Mouse (Mus musculus) lung, postnatal 0 days (tissue): ENCODE data around the gene Wdfy4. TPM values are rescaled to one million over a fixed set of nuclear protein-coding genes. Genes with fewer than 3 reads are reported as not detected.
A peak's percentile ranks its signal among the peaks of the same experiment; 100 is the strongest.

ENCODE experiments used
- ATAC-seq: fragments of 200-750 bp; cut with Nextera tagmentation; 2 replicates; pipeline ENCODE4 v1.8.0; 2017; ENCODE audit warnings: moderate library complexity
- DNase-seq: peaks from one replicate; pipeline ENCODE4 v3.0.0-alpha.2; 2016; ENCODE audit warnings: low spot score
- H3K27ac ChIP-seq: fragments of 300-500 bp; sonication (generic); 2 replicates; pipeline ENCODE4 v1.5.1; 2014; ENCODE audit warnings: antibody characterized with exemption, mild to moderate bottlenecking, low read length, mixed read lengths
- H3K27me3 ChIP-seq: fragments of 300-500 bp; sonication (generic); replicated peaks from 2 replicates; pipeline ENCODE4 v1.6.1; 2014; ENCODE audit warnings: low read length, mixed read lengths; ENCODE audit not compliant: insufficient read depth
- H3K36me3 ChIP-seq: fragments of 300-500 bp; sonication (generic); 2 replicates; pipeline ENCODE4 v1.6.1; 2014; ENCODE audit warnings: low read length, mixed read lengths; ENCODE audit not compliant: insufficient read depth
- H3K4me1 ChIP-seq: fragments of 300-500 bp; sonication (generic); 2 replicates; pipeline ENCODE4 v1.6.1; 2014; ENCODE audit warnings: antibody characterized with exemption, low read depth, low read length, mixed read lengths; ENCODE audit not compliant: insufficient read depth
- H3K4me2 ChIP-seq: fragments of 300-500 bp; sonication (generic); replicated peaks from 2 replicates; pipeline ENCODE4 v1.6.1; 2014; ENCODE audit warnings: low read depth, mild to moderate bottlenecking, low read length, moderate library complexity, mixed read lengths
- H3K4me3 ChIP-seq: fragments of 300-500 bp; sonication (generic); 2 replicates; pipeline ENCODE4 v1.5.1; 2014; ENCODE audit warnings: low read depth, low read length
- H3K9ac ChIP-seq: fragments of 300-500 bp; sonication (generic); replicated peaks from 2 replicates; pipeline ENCODE4 v1.6.1; 2014; ENCODE audit warnings: low read depth, mild to moderate bottlenecking
- H3K9me3 ChIP-seq: fragments of 300-500 bp; sonication (generic); 2 replicates; pipeline ENCODE4 v1.6.1; 2016; ENCODE audit warnings: low read length, mixed read lengths
- CTCF ChIP-seq: IDR thresholded peaks from 2 replicates; pipeline ENCODE4 v1.5.1; 2016; ENCODE audit warnings: antibody characterized with exemption, mild to moderate bottlenecking
- EP300 ChIP-seq: IDR thresholded peaks from 2 replicates; pipeline ENCODE4 v1.6.1; 2016; ENCODE audit warnings: antibody characterized with exemption, mild to moderate bottlenecking, control low read depth
- WGBS: fragments of 180-500 bp; shearing (Covaris S2); extraction: QIAGEN DNeasy Blood & Tissue Kit; methylation state at CpG from one replicate; pipeline ENCODE4 v1.1.7; 2014; 5-methylcytosine and 5-hydroxymethylcytosine counted together
- polyA plus RNA-seq: library from polyadenylated mRNA; unstranded; fragments of >200 nt; fragmentation: Nextera tagmentation; extraction: Ambion mirVana; gene quantifications from 2 replicates; pipeline ENCODE4 v1.2.1, GENCODE M21; 2015

Gene Wdfy4
- polyA plus RNA-seq, 1 experiment from 2014 or later = 0.98 TPM

DNA sequence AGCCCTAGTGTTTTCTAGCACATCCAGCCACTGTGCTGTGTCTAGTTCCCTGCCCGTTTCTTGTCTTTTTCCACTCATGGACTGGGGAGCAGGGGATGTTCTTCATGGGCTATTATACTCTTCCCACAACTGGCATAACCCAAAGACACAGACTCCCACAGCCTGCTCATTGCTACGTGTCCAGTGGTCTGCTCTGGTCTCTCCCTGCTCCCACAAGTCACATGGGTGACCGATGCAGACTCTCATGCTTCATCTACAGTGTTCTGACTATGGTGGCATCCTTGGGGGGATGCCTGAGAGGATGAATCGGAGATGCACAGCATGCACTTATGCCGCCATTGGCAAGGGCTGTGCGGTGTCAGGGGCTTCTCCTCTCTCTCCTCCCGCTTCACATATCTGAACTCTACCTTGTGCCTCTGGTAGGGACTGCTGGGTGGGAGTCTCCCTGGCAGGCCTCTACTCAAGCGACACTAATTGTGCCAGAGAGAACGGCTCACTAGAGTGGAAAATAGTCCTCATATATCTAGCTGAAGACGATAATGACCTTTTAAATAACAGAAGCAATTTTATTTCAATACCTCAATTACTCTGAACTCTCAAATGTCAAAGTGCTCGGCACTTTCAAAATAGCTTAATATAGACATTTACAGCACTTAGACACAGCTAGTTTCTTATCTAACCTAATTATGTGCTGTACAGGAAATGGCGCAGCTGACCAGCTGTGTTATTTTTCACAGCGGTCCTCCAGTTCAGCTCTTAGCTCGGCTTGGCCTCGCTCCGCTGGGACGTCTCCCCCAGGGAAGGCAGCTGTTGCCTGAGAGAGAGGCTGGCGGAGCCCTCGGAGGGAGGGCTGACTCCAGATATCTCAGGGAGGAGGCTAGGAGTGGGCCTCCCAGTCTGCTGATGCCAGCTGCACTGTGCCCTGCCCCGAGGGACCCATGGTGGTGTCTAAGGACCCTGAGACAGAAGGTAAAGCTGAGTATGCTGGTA, 234.7 kb downstream of the Wdfy4 start:
- peak overlapping the region; percentile 58 for H3K27ac ChIP-seq
- WGBS = 40% methylated on average over 20 of the region's 20 CpGs
- peak; percentile 89 for DNase-seq

DNA sequence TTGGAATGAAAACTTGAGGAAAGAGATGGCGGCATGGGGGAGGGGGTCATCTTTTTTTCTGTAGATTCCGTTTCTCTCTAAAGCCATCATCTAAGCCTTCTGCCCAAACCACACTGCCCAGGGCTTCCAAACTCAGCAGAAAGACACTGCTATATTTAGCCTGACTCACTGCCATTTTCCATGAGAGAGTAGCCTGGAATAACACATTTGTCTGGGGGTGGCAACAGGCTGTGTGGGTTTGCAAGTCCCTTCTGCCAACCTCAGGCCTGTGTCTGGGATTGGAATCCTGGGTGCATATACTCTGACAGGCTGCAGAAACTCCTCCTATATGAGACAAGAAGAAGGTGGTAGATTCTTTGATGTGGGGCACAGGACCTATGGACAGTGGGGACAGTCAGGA, 237.8 kb downstream of the Wdfy4 start:
- no peak overlapping the region for H3K27ac ChIP-seq
- no peak overlapping the region for H3K9ac ChIP-seq
- 90% methylated on average over 2 of the region's 2 CpGs for WGBS
- H3K27me3 ChIP-seq = no peaks in the 10 kb centered on the region
- DNase-seq (no peak), ATAC-seq (no peak)
- no peak for TF ChIP-seq CTCF
- no peak for TF ChIP-seq EP300
- H3K4me1 ChIP-seq = no peaks in the 10 kb centered on the region
- H3K4me2 ChIP-seq = no peak overlapping the region
- H3K4me3 ChIP-seq = no peak overlapping the region
- H3K9me3 ChIP-seq = no peaks in the 10 kb centered on the region
- H3K36me3 ChIP-seq = no peaks in the 10 kb centered on the region

More for the DNA sequence above, 234.7 kb downstream of the Wdfy4 start:
- H3K9me3 ChIP-seq = no peaks in the 10 kb centered on the region
- TF ChIP-seq EP300 (peak; percentile 66; the same call in 1 of the 2 replicates), CTCF (no peak)
- no peak overlapping the region for H3K9ac ChIP-seq
- no peaks in the 10 kb centered on the region for H3K36me3 ChIP-seq
- peak; percentile 91 for ATAC-seq
- no peaks in the 10 kb centered on the region for H3K27me3 ChIP-seq
- no peak overlapping the region for H3K4me2 ChIP-seq
- no peak overlapping the region for H3K4me3 ChIP-seq
- no peaks in the 10 kb centered on the region for H3K4me1 ChIP-seq

DNA sequence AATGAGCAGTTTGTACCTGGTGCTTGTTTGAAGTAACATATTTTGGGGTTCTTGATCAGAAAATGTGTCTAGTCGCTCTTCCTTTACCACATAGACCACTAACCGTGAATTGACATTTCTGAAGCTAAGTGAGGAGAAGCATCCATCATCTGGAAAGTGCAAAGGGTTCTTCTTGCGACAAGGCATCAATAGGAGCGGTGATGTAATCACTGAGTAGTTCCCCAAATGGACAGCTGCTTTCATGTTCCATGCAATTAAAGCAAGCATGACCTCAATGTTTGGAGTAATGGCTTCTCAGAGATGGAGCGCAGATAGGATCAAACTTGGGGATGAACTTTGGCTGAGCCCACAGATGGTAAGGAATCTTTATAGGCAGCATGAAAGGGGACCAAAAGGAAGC, 246.1 kb downstream of the Wdfy4 start:
- Histone ChIP-seq H3K9me3 (no peaks in the 10 kb centered on the region), H3K4me3 (no peak overlapping the region), H3K4me1 (no peaks in the 10 kb centered on the region), H3K4me2 (no peak overlapping the region), H3K27ac (no peak overlapping the region), H3K27me3 (no peaks in the 10 kb centered on the region), H3K9ac (no peak overlapping the region), H3K36me3 (no peaks in the 10 kb centered on the region)
- 60% methylated on average over 5 of the region's 5 CpGs for WGBS
- TF ChIP-seq EP300 = no peak
- DNase-seq (peak; percentile 28), ATAC-seq (no peak)

DNA sequence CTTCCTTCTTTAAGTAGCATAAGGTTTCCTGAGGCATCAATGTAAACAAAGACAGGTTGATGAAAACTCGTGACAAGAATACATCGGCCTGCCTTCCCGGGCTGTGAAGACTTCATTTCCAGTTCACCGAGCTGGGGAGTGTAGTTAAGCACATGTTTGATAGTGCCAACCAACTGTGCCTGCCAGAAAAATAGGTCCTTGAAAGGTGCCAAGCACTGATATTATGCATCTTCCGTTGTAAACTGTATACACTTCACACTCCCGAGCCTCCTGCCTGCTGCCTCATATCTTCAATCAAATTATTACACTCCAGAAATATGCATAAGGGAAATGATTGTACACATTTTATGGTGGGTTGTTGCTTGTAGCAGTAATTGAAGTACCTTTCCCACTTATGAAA, 251.2 kb downstream of the Wdfy4 start:
- Histone ChIP-seq H3K4me1 (no peaks in the 10 kb centered on the region), H3K9ac (no peak overlapping the region), H3K9me3 (no peaks in the 10 kb centered on the region), H3K27ac (no peak overlapping the region), H3K4me3 (no peak overlapping the region), H3K4me2 (no peak overlapping the region), H3K36me3 (no peaks in the 10 kb centered on the region), H3K27me3 (no peaks in the 10 kb centered on the region)
- DNase-seq (no peak), ATAC-seq (no peak)
- 50% methylated on average over 6 of the region's 6 CpGs for WGBS
- TF ChIP-seq CTCF (no peak), EP300 (no peak)

DNA sequence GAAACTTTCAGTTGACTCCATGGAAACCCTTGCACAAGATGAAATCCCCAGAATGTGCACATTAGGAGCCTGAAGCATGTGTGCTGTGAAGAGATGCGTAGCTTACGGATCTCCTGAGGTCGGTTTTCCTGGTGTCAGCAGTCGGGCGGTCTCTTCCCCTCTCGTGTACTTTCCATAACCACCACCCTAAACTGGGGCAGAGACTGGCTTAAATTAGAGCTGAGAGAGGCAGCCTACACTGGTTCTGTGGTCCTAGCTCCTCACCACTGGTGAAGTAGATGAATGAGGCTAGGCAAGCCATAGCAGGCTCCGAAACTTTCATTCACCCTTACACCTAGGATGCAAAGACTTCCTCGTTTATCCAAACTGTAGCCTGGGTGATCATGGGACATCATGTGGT, 253.1 kb downstream of the Wdfy4 start:
- ATAC-seq (no peak), DNase-seq (no peak)
- no peak overlapping the region for H3K27ac ChIP-seq
- H3K4me2 ChIP-seq = no peak overlapping the region
- TF ChIP-seq CTCF (no peak), EP300 (no peak)
- H3K4me3 ChIP-seq = no peak overlapping the region
- no peaks in the 10 kb centered on the region for H3K36me3 ChIP-seq
- H3K27me3 ChIP-seq = no peaks in the 10 kb centered on the region
- no peak overlapping the region for H3K9ac ChIP-seq
- 78% methylated on average over 8 of the region's 8 CpGs for WGBS
- no peaks in the 10 kb centered on the region for H3K4me1 ChIP-seq
- H3K9me3 ChIP-seq = no peaks in the 10 kb centered on the region

DNA sequence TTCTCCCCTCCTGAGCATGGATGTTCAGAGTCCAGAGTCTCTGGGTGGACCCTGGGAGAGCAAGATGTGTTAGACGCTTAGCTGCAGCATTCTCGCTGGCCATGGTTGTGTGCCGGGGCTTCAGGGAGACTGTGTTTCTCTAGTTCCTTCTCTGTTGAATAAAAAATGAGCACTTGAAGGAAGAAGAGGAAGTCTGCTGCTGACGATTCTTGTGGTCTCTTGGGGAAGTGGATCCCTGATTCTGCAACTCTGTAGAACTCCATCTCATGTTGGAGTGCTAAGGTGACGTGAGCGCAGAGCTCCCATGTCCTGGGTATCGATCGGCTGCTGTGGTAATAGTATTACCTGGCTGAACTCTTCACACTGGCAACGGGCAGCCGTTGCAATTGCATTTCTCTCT, 253.6 kb downstream of the Wdfy4 start:
- DNase-seq (peak; percentile 19), ATAC-seq (no peak)
- no peaks in the 10 kb centered on the region for H3K27me3 ChIP-seq
- no peaks in the 10 kb centered on the region for H3K9me3 ChIP-seq
- TF ChIP-seq EP300 (no peak), CTCF (no peak)
- no peaks in the 10 kb centered on the region for H3K36me3 ChIP-seq
- 75% methylated on average over 10 of the region's 10 CpGs for WGBS
- no peak overlapping the region for H3K4me2 ChIP-seq
- H3K9ac ChIP-seq = no peak overlapping the region
- H3K4me1 ChIP-seq = no peaks in the 10 kb centered on the region
- H3K27ac ChIP-seq = no peak overlapping the region
- no peak overlapping the region for H3K4me3 ChIP-seq
